Mouse (Mus musculus): ENCODE measurements around the gene Dnm2.

The Dnm2 gene

GRCm38 (mm10) chr9:21424631-21425555 is at the start of gene Dnm2:
Gene Dnm2, plus strand, starts transcription at chr9:21424908.
- peak; percentile 99 to 100 for DNase-seq (ENCODE audit: low spot score in 2 of 2)

- DNase-seq (ENCODE audit: low spot score in 2 of 2) = no peak
These were observed 45.5 kb upstream of the Dnm2 start for GRCm38 (mm10) chr9:21379195-21379594.

GRCm38 (mm10) chr9:21380868-21381267 is 43.8 kb upstream of the Dnm2 start:
- DNase-seq (ENCODE audit: low spot score in 2 of 2) = no peak

- no peak for DNase-seq (ENCODE audit: low spot score in 2 of 2)
These were observed 40.7 kb upstream of the Dnm2 start for GRCm38 (mm10) chr9:21383966-21384365.

GRCm38 (mm10) chr9:21392646-21393175 is 32.0 kb upstream of the Dnm2 start:
- no peak for DNase-seq (ENCODE audit: low spot score in 2 of 2)

GRCm38 (mm10) chr9:21395692-21396091 is 29.0 kb upstream of the Dnm2 start:
- DNase-seq (ENCODE audit: low spot score in 2 of 2) = no peak

GRCm38 (mm10) chr9:21397170-21397569 is 27.5 kb upstream of the Dnm2 start:
- no peak for DNase-seq (ENCODE audit: low spot score in 2 of 2)

GRCm38 (mm10) chr9:21401042-21401441 is 23.7 kb upstream of the Dnm2 start:
- DNase-seq (ENCODE audit: low spot score in 2 of 2) = no peak

GRCm38 (mm10) chr9:21402764-21403253 is 21.9 kb upstream of the Dnm2 start:
- no peak for DNase-seq (ENCODE audit: low spot score in 2 of 2)

- DNase-seq (ENCODE audit: low spot score in 2 of 2) = no peak
These were observed 21.0 kb upstream of the Dnm2 start for GRCm38 (mm10) chr9:21403745-21404144.

GRCm38 (mm10) chr9:21405525-21405924 is 19.2 kb upstream of the Dnm2 start:
- DNase-seq (ENCODE audit: low spot score in 2 of 2) = no peak

GRCm38 (mm10) chr9:21407951-21408350 is 16.8 kb upstream of the Dnm2 start:
- DNase-seq (ENCODE audit: low spot score in 2 of 2) = no peak

GRCm38 (mm10) chr9:21408624-21409023 is 16.1 kb upstream of the Dnm2 start:
- DNase-seq (ENCODE audit: low spot score in 2 of 2) = no peak

- DNase-seq (ENCODE audit: low spot score in 2 of 2) = peak; percentile 74 to 81
These were observed 15.0 kb upstream of the Dnm2 start for GRCm38 (mm10) chr9:21409592-21410317.

- peak; percentile 70 to 77 for DNase-seq (ENCODE audit: low spot score in 2 of 2)
These were observed 12.8 kb upstream of the Dnm2 start, which contains the start of gene Qtrt1 for GRCm38 (mm10) chr9:21411669-21412550. Gene Qtrt1, plus strand, starts transcription at chr9:21411837.

- no peak for DNase-seq (ENCODE audit: low spot score in 2 of 2)
These were observed 6.8 kb upstream of the Dnm2 start for GRCm38 (mm10) chr9:21417866-21418265.

- no peak for DNase-seq (ENCODE audit: low spot score in 2 of 2)
These were observed 5.1 kb upstream of the Dnm2 start for GRCm38 (mm10) chr9:21419646-21420045.

GRCm38 (mm10) chr9:21425556-21425945 is 843 bp downstream of the Dnm2 start:
- DNase-seq (ENCODE audit: low spot score in 2 of 2) = no peak

- no peak for DNase-seq (ENCODE audit: low spot score in 2 of 2)
These were observed 1.3 kb downstream of the Dnm2 start for GRCm38 (mm10) chr9:21426013-21426412.

- DNase-seq (ENCODE audit: low spot score in 2 of 2) = no peak
These were observed 1.8 kb downstream of the Dnm2 start for GRCm38 (mm10) chr9:21426525-21426924.

GRCm38 (mm10) chr9:21427773-21428172 is 3.1 kb downstream of the Dnm2 start:
- no peak for DNase-seq (ENCODE audit: low spot score in 2 of 2)
